Mouse (Mus musculus): Measurements from ENCODE around the gene Cfap73. TPM values are rescaled to one million over a fixed set of nuclear protein-coding genes. Genes with fewer than 3 reads are reported as not detected.

Cfap73 gene
- polyA plus RNA-seq, 1 experiment from 2014 or later = not detected

DNA sequence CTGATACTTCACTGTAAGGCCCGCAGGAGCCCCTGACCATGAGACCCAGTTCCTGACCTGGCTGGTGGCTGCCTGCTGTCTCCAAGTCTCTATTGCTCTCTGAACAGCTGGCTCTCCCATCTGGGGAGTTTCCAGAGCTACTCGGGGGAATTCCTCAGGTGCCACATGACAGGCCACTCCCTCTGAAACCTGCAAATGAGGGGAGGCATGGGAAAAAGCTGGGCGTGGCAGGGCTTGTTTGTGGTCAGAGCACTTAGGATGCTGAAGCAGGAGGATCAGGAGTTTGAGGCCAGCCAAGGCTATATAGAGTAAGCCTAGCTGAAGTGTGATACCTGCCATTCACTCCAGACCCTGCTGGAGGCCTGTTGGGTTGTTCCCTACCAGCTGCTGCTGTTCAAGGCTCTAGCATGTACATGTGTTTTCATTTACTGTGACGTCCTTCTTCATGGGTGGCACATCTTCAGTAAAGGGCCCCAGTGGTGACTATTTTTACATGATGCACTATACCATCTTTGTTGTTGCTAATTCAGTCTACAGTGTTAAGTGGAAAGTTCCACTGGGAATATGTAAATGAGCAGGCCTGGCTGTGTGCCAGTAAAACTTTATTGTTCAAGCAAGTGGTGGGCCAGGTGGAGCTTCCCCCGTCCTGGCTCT, 11.7 kb downstream of the Cfap73 start:
- H3K9me3 ChIP-seq (ENCODE audit: control insufficient read depth, low read length) = 0 out of 2 replicates have a peak, but pooled peaks cover 3% of the 10 kb centered on the region
- ATAC-seq (replicated peaks; ENCODE audit: low FRiP score, low TSS enrichment, low read depth) = no peak
- no peak overlapping the region for H3K9ac ChIP-seq (ENCODE audit: low read length)
- H3K4me3 ChIP-seq (ENCODE audit: low read depth, low read length) = no peak overlapping the region
- DNase-seq (ENCODE audit: low spot score) = no peak
- no peaks in the 10 kb centered on the region for H3K27me3 ChIP-seq (replicated peaks; ENCODE audit: control insufficient read depth, insufficient read depth, low read length)
- no peak overlapping the region for H3K4me2 ChIP-seq (ENCODE audit: low read length)
- WGBS = 77% methylated on average over 5 of the region's 5 CpGs
- H3K36me3 ChIP-seq (ENCODE audit: control insufficient read depth, insufficient read depth, low read length) = peaks cover 97% of the 10 kb centered on the region
- H3K4me1 ChIP-seq (replicated peaks; ENCODE audit: control insufficient read depth, insufficient read depth, low read length) = no peaks in the 10 kb centered on the region
- H3K27ac ChIP-seq (ENCODE audit: low read depth) = no peak overlapping the region

DNA sequence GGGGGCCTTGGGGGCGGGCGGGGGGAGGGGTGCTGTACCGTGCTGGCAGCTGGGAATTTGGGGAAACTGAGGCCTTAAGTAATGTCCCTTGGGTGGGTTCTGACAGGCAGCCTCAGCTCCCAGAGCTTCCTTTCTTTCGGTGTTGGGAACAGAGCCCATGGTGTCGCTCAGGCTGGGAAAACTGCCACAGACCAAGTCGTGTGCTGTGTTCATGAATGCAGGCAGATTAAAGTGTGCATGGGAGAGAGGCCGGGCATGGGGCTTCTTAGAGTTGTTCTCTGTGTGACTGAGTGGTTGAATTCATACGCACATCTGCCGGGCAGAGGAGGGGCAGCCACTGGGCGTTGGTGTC, 12.2 kb downstream of the Cfap73 start:
- Histone ChIP-seq H3K4me3 (ENCODE audit: low read depth, low read length) (no peak overlapping the region), H3K4me1 (replicated peaks; ENCODE audit: control insufficient read depth, insufficient read depth, low read length) (no peaks in the 10 kb centered on the region), H3K4me2 (ENCODE audit: low read length) (no peak overlapping the region), H3K27ac (ENCODE audit: low read depth) (no peak overlapping the region), H3K9ac (ENCODE audit: low read length) (no peak overlapping the region), H3K9me3 (ENCODE audit: control insufficient read depth, low read length) (0 out of 2 replicates have a peak, but pooled peaks cover 3% of the 10 kb centered on the region), H3K27me3 (replicated peaks; ENCODE audit: control insufficient read depth, insufficient read depth, low read length) (no peaks in the 10 kb centered on the region), H3K36me3 (ENCODE audit: control insufficient read depth, insufficient read depth, low read length) (peaks cover 92% of the 10 kb centered on the region)
- 82% methylated on average over 10 of the region's 10 CpGs for WGBS
- ATAC-seq (replicated peaks; ENCODE audit: low FRiP score, low TSS enrichment, low read depth) (no peak), DNase-seq (ENCODE audit: low spot score) (no peak)

DNA sequence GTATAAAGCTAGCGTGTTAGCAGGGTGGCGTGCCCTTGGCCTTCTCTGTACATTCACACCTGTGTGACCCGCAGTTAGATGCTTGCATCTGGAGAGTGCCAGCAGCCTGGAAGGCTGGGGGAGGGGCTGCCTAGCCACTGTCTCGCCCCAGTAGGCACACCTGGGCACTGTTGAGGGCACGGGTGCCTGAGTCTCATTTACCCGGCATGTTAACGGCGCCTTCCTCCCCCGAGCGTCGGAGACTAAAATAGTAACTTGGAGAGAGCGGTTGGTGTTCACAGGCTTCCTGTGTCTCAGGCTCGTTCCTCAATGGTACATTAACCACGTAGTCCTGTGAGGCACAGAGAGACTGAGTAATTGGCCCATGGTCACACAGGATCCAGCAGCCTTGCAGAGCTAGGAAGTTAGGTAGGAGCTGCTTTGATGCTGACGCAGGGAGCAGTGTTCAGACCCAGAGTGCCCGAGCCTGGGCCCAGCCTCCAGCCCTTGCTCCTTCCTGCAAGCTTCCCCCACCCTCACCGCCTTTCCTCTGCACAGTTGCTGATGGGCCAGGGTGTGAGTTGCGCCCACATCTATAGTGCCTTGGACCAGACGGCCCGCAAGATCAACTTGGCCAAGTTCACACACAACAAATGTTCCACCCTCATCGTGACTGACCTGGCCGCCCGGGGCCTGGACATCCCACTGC, 12.8 kb downstream of the Cfap73 start:
- Histone ChIP-seq H3K9me3 (ENCODE audit: control insufficient read depth, low read length) (0 out of 2 replicates have a peak, but pooled peaks cover 3% of the 10 kb centered on the region), H3K4me2 (ENCODE audit: low read length) (no peak overlapping the region), H3K27me3 (replicated peaks; ENCODE audit: control insufficient read depth, insufficient read depth, low read length) (no peaks in the 10 kb centered on the region), H3K36me3 (ENCODE audit: control insufficient read depth, insufficient read depth, low read length) (peaks cover 90% of the 10 kb centered on the region), H3K4me1 (replicated peaks; ENCODE audit: control insufficient read depth, insufficient read depth, low read length) (no peaks in the 10 kb centered on the region), H3K27ac (ENCODE audit: low read depth) (no peak overlapping the region), H3K4me3 (ENCODE audit: low read depth, low read length) (no peak overlapping the region), H3K9ac (ENCODE audit: low read length) (no peak overlapping the region)
- 92% methylated on average over 23 of the region's 23 CpGs for WGBS
- no peak for ATAC-seq (replicated peaks; ENCODE audit: low FRiP score, low TSS enrichment, low read depth)
- DNase-seq (ENCODE audit: low spot score) = no peak

DNA sequence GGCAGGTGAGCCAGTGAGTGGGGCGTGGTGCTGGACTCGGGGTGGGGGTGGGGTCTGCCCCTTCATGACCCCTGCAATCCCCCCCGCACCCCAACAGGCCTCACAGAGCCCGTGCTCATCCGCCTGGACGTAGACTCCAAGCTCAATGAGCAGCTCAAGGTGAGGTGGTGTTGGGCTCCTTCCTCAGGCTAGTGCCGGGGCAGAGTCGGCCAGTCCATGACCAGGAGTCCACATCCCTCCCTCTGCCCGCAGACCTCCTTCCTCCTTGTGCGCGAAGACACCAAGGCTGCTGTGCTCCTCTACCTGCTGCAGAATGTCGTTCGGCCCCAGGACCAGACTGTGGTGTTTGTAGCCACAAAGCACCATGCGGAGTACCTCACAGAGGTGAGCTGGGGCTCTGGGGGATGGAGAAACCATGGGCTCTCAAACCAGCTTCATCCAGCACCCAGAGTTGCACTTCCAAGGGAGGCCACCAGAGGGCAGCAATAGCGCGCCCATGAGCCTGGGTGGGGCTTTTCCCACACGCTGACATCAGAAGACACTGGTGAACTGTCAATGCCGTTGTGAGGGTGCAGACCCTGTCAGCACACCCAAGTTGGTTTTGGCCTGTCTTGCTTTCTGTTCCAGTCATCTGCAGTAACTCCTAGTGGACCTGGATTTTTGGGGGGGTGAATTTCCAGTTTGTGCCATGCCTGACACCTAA, 13.5 kb downstream of the Cfap73 start:
- Histone ChIP-seq H3K27ac (ENCODE audit: low read depth) (no peak overlapping the region), H3K9ac (ENCODE audit: low read length) (no peak overlapping the region), H3K36me3 (ENCODE audit: control insufficient read depth, insufficient read depth, low read length) (peaks cover 90% of the 10 kb centered on the region), H3K9me3 (ENCODE audit: control insufficient read depth, low read length) (0 out of 2 replicates have a peak, but pooled peaks cover 8% of the 10 kb centered on the region), H3K4me3 (ENCODE audit: low read depth, low read length) (no peak overlapping the region), H3K27me3 (replicated peaks; ENCODE audit: control insufficient read depth, insufficient read depth, low read length) (no peaks in the 10 kb centered on the region), H3K4me1 (replicated peaks; ENCODE audit: control insufficient read depth, insufficient read depth, low read length) (no peaks in the 10 kb centered on the region), H3K4me2 (ENCODE audit: low read length) (no peak overlapping the region)
- 67% methylated on average over 18 of the region's 18 CpGs for WGBS
- DNase-seq (ENCODE audit: low spot score) = peak; percentile 96
- no peak for ATAC-seq (replicated peaks; ENCODE audit: low FRiP score, low TSS enrichment, low read depth)

DNA sequence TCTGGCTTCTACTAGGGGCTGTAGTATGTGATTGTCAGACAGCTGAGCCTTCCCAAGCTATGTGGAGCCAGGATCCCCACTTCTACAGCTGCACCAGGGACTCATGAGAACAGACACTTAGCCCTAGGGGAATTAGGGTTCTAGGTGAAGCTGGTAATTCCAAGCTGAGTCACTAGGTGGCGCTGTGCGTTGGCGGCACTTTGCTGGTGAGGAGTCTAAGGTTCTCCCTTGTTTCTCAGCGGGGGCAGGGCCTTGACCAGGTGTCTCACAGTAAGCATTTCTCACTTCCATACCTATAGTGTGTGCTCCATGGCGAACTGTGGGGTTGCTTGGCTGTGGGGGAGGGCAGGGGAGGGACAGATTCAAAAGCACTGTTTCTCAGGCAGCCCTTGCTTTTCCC, 14.8 kb downstream of the Cfap73 start:
- no peak overlapping the region for H3K4me3 ChIP-seq (ENCODE audit: low read depth, low read length)
- no peak overlapping the region for H3K9ac ChIP-seq (ENCODE audit: low read length)
- no peak overlapping the region for H3K27ac ChIP-seq (ENCODE audit: low read depth)
- 20% methylated on average over 5 of the region's 5 CpGs for WGBS
- no peaks in the 10 kb centered on the region for H3K27me3 ChIP-seq (replicated peaks; ENCODE audit: control insufficient read depth, insufficient read depth, low read length)
- no peak overlapping the region for H3K4me2 ChIP-seq (ENCODE audit: low read length)
- no peaks in the 10 kb centered on the region for H3K4me1 ChIP-seq (replicated peaks; ENCODE audit: control insufficient read depth, insufficient read depth, low read length)
- DNase-seq (ENCODE audit: low spot score) = peak; percentile 87
- 0 out of 2 replicates have a peak, but pooled peaks cover 8% of the 10 kb centered on the region for H3K9me3 ChIP-seq (ENCODE audit: control insufficient read depth, low read length)
- peaks cover 82% of the 10 kb centered on the region for H3K36me3 ChIP-seq (ENCODE audit: control insufficient read depth, insufficient read depth, low read length)
- no peak for ATAC-seq (replicated peaks; ENCODE audit: low FRiP score, low TSS enrichment, low read depth)

DNA sequence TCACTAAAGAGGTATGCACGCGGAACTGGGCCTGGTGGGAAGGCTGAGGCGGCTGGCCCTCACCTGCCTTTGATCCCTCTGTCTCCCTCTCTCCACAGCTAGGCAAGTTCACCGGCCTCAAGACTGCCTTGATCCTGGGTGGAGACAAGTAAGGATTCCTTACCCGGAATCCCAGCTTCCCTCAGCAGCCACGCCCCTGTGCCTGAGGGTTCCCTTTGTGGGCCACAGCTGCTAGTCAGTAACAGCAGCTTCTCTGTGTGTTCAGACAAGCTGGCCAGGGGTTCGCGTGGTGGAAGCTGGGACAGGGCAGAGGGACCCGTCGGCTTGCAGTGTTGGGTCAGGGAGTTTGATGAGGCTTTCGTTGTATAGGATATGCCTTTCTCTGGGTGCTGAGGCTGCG, 15.3 kb downstream of the Cfap73 start:
- Histone ChIP-seq H3K4me1 (replicated peaks; ENCODE audit: control insufficient read depth, insufficient read depth, low read length) (peaks cover 4% of the 10 kb centered on the region), H3K36me3 (ENCODE audit: control insufficient read depth, insufficient read depth, low read length) (peaks cover 77% of the 10 kb centered on the region), H3K9me3 (ENCODE audit: control insufficient read depth, low read length) (0 out of 2 replicates have a peak, but pooled peaks cover 8% of the 10 kb centered on the region), H3K27me3 (replicated peaks; ENCODE audit: control insufficient read depth, insufficient read depth, low read length) (no peaks in the 10 kb centered on the region), H3K4me3 (ENCODE audit: low read depth, low read length) (no peak overlapping the region), H3K4me2 (ENCODE audit: low read length) (no peak overlapping the region), H3K27ac (ENCODE audit: low read depth) (no peak overlapping the region), H3K9ac (ENCODE audit: low read length) (no peak overlapping the region)
- ATAC-seq (replicated peaks; ENCODE audit: low FRiP score, low TSS enrichment, low read depth) = no peak
- no peak for DNase-seq (ENCODE audit: low spot score)
- WGBS = 85% methylated on average over 12 of the region's 12 CpGs

DNA sequence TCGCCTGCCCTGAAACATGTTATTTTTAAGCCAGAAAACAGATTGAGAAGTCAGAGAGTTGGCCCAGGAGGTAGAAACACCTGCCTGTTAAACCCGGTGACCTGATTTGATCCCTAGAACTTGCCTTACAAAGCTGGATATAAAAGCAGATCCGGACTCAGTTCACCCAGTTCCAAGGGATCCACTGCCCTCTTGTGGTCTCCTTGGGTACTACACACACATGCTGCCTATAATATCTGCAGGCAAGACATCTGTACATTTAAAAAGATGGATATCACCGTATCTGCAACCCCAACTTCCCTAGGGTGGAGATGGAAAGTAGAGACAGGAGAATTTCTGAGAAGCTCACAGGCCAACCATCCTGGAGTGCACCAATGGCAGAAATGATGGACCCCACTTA, 18.1 kb downstream of the Cfap73 start:
- H3K4me3 ChIP-seq (ENCODE audit: low read depth, low read length) = no peak overlapping the region
- no peak for ATAC-seq (replicated peaks; ENCODE audit: low FRiP score, low TSS enrichment, low read depth)
- peaks cover 50% of the 10 kb centered on the region for H3K36me3 ChIP-seq (ENCODE audit: control insufficient read depth, insufficient read depth, low read length)
- no peaks in the 10 kb centered on the region for H3K27me3 ChIP-seq (replicated peaks; ENCODE audit: control insufficient read depth, insufficient read depth, low read length)
- no peak overlapping the region for H3K9ac ChIP-seq (ENCODE audit: low read length)
- H3K4me2 ChIP-seq (ENCODE audit: low read length) = no peak overlapping the region
- no peak overlapping the region for H3K27ac ChIP-seq (ENCODE audit: low read depth)
- H3K9me3 ChIP-seq (ENCODE audit: control insufficient read depth, low read length) = 0 out of 2 replicates have a peak, but pooled peaks cover 8% of the 10 kb centered on the region
- peaks cover 12% of the 10 kb centered on the region for H3K4me1 ChIP-seq (replicated peaks; ENCODE audit: control insufficient read depth, insufficient read depth, low read length)
- peak; percentile 72 for DNase-seq (ENCODE audit: low spot score)
- 94% methylated on average over 4 of the region's 4 CpGs for WGBS

DNA sequence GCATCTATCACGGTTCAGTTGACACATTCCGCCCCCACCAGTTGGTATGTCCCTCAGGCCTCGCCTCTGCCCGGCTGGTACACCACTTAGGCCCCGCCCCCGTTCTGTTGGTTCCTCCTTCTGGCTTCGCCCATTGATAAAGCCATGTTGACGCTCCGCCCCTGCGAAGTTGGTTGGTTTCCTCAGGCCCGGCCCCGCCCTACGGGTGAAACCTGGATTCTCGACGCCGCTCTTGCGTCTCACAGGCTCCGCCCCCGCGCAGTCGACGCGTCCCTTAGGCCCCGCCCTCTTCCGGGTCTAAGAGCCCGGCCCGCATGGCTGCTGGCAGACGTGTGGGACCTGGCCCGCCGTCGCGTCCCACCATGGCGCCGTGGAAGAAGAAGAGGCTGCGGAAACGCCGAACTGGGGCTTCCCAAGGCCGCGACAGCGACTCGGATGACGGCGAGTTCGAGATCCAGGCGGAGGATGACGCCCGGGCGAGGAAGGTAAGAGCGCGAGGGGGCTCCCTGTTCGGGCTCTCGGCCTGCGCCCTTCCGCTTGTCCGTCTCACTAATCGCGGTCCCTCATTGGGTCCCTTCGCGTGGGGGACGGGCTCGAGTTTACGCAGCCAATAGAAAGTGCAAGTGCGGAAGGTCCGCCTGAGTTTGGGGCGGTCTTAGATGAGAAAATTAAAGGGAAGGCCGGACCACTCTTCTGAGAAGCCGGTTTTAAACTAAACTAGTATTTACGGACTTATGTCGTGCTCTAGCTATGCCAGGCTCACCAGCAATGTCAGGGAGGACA, 21.0 kb downstream of the Cfap73 start:
- H3K4me2 ChIP-seq (ENCODE audit: low read length) = peak overlapping the region; percentile 80
- DNase-seq (ENCODE audit: low spot score) (peak; percentile 100), ATAC-seq (replicated peaks; ENCODE audit: low FRiP score, low TSS enrichment, low read depth) (peak; percentile 95)
- H3K4me1 ChIP-seq (replicated peaks; ENCODE audit: control insufficient read depth, insufficient read depth, low read length) = peaks cover 12% of the 10 kb centered on the region
- under 1% methylated on average over 69 of the region's 69 CpGs for WGBS
- peak overlapping the region; percentile 83 for H3K4me3 ChIP-seq (ENCODE audit: low read depth, low read length)
- H3K27me3 ChIP-seq (replicated peaks; ENCODE audit: control insufficient read depth, insufficient read depth, low read length) = no peaks in the 10 kb centered on the region
- H3K9ac ChIP-seq (ENCODE audit: low read length) = peak overlapping the region; percentile 66
- H3K36me3 ChIP-seq (ENCODE audit: control insufficient read depth, insufficient read depth, low read length) = peaks cover 22% of the 10 kb centered on the region
- H3K27ac ChIP-seq (ENCODE audit: low read depth) = peak overlapping the region; percentile 82
- 0 out of 2 replicates have a peak, but pooled peaks cover 5% of the 10 kb centered on the region for H3K9me3 ChIP-seq (ENCODE audit: control insufficient read depth, low read length)

Measured in intestine, embryonic 14.5 days (tissue).